Comparison of ENCODE assay signal across 31 mouse cellular contexts in the genomic region with DNA sequence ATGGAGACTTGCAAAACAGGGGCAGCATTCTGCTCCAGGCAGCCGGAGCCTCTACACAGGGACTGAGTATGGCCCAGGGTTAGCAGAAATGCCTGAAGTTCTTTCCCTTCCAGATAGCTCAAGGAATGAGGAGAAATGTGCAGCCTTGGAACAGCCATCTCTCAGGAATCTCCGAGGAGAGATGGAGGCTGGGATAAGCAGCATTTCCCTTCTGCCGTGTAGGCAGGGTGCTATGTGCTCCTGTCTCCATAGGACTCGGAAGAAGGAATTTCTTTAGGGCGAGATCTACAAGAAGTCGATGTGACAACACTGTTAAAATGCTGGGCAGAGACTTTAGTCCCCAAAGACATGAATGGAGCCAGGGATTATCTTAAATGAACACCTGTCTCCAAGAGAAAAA. TPM values are rescaled to one million over a fixed set of nuclear protein-coding genes. Genes with fewer than 3 reads are reported as not detected.
"Had no signal": no experiment of that assay in that cellular context is flagged by ENCODE, and none has a peak within 500 bp of the region (broad histone marks: within the 10 kb centered on the region; RNA-seq: fewer than 3 reads in every experiment).

No protein-coding gene starts in this region.

- H3K4me2 ChIP-seq: limb, embryonic 13.5 days; liver, embryonic 12.5 days; liver, embryonic 15.5 days; lung, embryonic 15.5 days; midbrain, embryonic 12.5 days; midbrain, embryonic 15.5 days; neural tube, embryonic 12.5 days; neural tube, embryonic 15.5 days had no signal

- H3K27ac ChIP-seq: limb, embryonic 10.5 days; limb, embryonic 13.5 days; liver, embryonic 12.5 days; liver, embryonic 15.5 days; lung, embryonic 15.5 days; midbrain, embryonic 12.5 days; midbrain, embryonic 15.5 days; neural tube, embryonic 12.5 days; neural tube, embryonic 15.5 days; stomach, postnatal 0 days had no signal

- ATAC-seq: liver, embryonic 12.5 days; midbrain, embryonic 15.5 days had no signal

- H3K4me1 ChIP-seq: liver, embryonic 15.5 days had no signal

- H3K27me3 ChIP-seq: limb, embryonic 13.5 days; liver, embryonic 12.5 days; liver, embryonic 15.5 days; lung, embryonic 15.5 days; midbrain, embryonic 12.5 days; midbrain, embryonic 15.5 days; neural tube, embryonic 12.5 days; neural tube, embryonic 15.5 days had no signal

- H3K36me3 ChIP-seq: limb, embryonic 10.5 days; limb, embryonic 13.5 days; liver, embryonic 12.5 days; liver, embryonic 15.5 days; lung, embryonic 15.5 days; midbrain, embryonic 12.5 days; midbrain, embryonic 15.5 days; neural tube, embryonic 12.5 days; neural tube, embryonic 15.5 days had no signal

- H3K9ac ChIP-seq: limb, embryonic 13.5 days; liver, embryonic 12.5 days; liver, embryonic 15.5 days; lung, embryonic 15.5 days; midbrain, embryonic 12.5 days; midbrain, embryonic 15.5 days; neural tube, embryonic 12.5 days; neural tube, embryonic 15.5 days had no signal

- H3K4me3 ChIP-seq: limb, embryonic 10.5 days; limb, embryonic 13.5 days; liver, embryonic 12.5 days; liver, embryonic 15.5 days; lung, embryonic 15.5 days; midbrain, embryonic 12.5 days; midbrain, embryonic 15.5 days; neural tube, embryonic 12.5 days; neural tube, embryonic 15.5 days had no signal

- DNase-seq: kidney, adult 18-20 months; kidney, adult 9 months; kidney, postnatal 14 days; kidney, postnatal 4 days; layer of hippocampus, postnatal 36 days; liver; lung, adult 18-20 months; lung, postnatal 14 days; lung, postnatal 4 days; right cerebral cortex, adult 18-20 months; right cerebral cortex, postnatal 14 days; right cerebral cortex, postnatal 4 days; thymus, adult 2 months; thymus, postnatal 14 days; thymus, postnatal 4 days had no signal

- H3K9me3 ChIP-seq: limb, embryonic 10.5 days; limb, embryonic 13.5 days; liver, embryonic 12.5 days; liver, embryonic 15.5 days; lung, embryonic 15.5 days; midbrain, embryonic 12.5 days; midbrain, embryonic 15.5 days; neural tube, embryonic 12.5 days; neural tube, embryonic 15.5 days had no signal

RNA-seq across cellular contexts. Expression of gene Cebpe, which starts 41.0 kb away (rescaled TPM):
- total RNA-seq: layer of hippocampus, adult 18-20 months; layer of hippocampus, postnatal 10 days; layer of hippocampus, postnatal 36 days; left cerebral cortex, adult 8-10 months; left cerebral cortex, postnatal 14 days had no signal
- polyA plus RNA-seq: kidney, embryonic 16.5 days; limb, embryonic 10.5 days; limb, embryonic 13.5 days; lung, embryonic 15.5 days; stomach, embryonic 14.5 days had no signal

RNA-seq across cellular contexts. Expression of gene Gm29776, which starts 54.3 kb away (rescaled TPM):
- total RNA-seq: layer of hippocampus, adult 18-20 months; layer of hippocampus, postnatal 10 days; layer of hippocampus, postnatal 36 days; left cerebral cortex, adult 8-10 months; left cerebral cortex, postnatal 14 days had no signal
